Mouse (Mus musculus) cerebellum, adult 11-12 months (tissue): Measurements from ENCODE around the gene Grm8.
"Not testable (repeated sequence)": the region's sequence is repeated elsewhere in the genome, so short reads cannot be mapped to it uniquely, and the experiment has no call there.

ENCODE experiments used
- DNase-seq: peaks from one replicate; pipeline ENCODE4 v3.0.0; 2022

Gene Grm8

GRCm38 (mm10) chr6:27819735-27820134, 315.2 kb downstream of the Grm8 start:
- not testable (repeated sequence) for DNase-seq

- peak; percentile 11 for DNase-seq
Observed at GRCm38 (mm10) chr6:27812789-27813188, 322.2 kb downstream of the Grm8 start.

DNA sequence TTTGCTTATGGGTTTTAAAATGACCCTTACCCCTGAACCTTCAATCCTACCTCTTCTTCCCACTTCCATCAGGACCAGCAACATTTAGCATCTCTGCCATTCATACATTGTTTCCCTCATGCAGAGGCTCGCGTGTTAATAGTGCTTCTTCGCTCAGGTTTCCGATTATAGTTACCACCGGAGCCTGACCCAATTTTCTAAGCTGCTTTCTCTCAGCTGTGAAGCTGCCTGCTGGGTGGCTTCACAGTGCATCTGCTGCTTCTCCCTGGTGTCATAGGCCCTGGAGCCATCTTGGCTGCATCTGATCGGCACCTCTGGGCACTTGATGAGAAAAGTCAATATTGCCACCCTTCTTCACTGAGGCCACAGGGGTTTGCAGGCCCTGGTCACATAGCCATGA, 325.0 kb downstream of the Grm8 start:
- peak; percentile 16 for DNase-seq

DNA sequence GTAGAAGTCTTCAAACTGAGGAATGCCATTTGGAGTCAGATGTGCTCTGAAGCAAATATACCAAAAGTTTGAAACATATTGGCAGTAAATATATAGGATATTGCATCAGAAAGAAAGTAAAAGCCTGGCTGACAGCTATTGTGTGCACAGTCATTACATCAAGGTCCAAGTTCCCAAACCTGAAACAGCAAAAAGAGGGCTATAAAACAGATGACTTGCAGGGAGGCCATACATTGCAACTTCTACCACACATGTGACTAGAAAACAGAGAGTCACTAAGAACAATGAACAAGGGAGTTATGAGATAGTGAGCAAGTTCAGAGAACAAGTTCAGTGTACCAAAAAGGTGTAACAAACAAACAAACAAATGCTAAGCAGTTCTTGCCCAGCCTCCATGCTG, 328.2 kb downstream of the Grm8 start:
- no peak for DNase-seq

GRCm38 (mm10) chr6:27800881-27801572, 334.0 kb downstream of the Grm8 start:
- DNase-seq: no peak

GRCm38 (mm10) chr6:27798735-27799134, 336.2 kb downstream of the Grm8 start:
- DNase-seq: no peak

GRCm38 (mm10) chr6:27789566-27789965, 345.4 kb downstream of the Grm8 start:
- no peak for DNase-seq

- DNase-seq: no peak
Observed at GRCm38 (mm10) chr6:27789151-27789550, 345.8 kb downstream of the Grm8 start.

DNA sequence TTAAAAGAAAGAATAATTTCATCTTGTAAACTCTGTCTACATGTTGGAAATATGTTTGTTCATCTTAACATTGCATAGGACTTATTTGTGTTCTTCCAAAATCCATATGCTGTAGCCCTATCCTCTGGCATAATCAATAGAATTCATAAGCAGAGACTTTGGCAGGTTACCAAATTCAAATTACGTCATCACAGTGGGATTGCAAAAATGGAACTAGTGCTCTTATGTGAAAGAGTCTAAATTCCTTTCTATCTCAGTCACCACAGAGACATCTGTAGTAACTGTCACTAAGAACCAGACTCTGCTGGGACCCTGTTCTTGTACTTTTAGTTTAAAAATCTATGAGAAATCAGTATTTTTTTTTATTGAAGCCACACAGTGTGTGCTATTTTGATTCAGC, 352.7 kb downstream of the Grm8 start:
- DNase-seq: no peak

DNA sequence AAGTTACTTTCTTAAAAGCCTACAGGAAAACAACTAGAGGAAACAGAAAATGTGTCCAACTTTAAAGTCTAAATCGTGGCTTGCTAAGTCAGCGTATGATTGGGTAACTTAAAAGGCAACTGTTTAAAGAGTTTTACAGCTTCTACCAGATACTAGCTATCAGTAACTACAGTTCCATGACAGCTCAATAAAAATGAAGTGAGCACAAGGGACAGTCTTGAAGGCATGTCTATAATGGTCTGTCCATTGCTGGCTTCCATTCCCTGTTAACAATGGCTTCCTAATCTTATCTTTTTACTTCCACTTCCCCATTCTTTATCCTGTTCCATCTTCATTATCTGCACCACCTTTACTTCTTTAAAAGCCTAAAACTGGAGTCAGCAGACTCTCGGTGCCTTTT, 353.6 kb downstream of the Grm8 start:
- DNase-seq: no peak

DNA sequence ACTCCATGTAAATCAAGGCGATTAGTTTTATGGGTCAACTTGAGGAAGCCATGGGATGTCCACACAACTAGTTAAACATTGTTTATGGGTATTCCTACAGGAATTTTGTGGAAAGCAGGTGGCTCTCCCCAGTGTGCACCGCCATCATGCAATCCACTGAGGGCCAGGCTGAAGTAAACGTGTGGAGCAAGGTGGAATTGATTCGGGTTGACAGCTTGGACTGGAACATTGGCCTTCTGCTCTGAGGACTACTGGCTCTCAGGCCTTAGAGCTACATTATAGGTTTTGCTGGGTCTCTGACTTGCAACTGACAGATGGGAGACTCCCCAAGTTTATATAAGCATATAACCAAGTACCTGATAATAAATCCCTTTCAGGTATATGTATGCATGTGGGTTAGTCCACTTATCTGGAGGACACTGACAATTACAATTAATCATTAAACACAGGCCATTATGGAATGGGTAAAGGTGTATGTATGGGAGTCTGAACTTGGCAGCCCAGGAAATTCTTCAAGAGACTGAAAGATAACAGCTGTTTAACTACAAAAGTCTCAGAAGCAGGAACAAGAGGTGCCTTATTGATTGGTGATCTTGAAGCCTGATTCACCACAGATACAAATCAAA, 359.2 kb downstream of the Grm8 start:
- no peak for DNase-seq

DNA sequence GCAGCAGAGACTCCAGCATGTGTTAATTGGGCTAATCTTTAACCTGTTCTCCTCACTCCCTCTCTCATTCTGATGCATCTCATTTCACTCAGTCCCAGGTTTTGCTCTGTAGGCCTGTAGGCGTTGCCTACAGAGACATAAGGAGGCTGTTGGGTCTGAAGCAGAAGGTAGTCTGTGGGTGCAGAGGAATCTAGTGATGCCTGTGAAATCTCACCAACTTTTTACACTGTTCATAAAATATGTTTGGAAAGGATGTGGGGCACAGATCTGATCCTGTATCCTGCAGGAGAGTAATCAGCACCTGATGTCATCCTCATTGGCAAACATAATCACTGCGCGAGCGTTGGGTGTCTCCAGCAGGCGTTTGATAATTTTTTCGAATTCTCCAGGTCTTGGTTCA, 372.9 kb downstream of the Grm8 start:
- no peak for DNase-seq

DNA sequence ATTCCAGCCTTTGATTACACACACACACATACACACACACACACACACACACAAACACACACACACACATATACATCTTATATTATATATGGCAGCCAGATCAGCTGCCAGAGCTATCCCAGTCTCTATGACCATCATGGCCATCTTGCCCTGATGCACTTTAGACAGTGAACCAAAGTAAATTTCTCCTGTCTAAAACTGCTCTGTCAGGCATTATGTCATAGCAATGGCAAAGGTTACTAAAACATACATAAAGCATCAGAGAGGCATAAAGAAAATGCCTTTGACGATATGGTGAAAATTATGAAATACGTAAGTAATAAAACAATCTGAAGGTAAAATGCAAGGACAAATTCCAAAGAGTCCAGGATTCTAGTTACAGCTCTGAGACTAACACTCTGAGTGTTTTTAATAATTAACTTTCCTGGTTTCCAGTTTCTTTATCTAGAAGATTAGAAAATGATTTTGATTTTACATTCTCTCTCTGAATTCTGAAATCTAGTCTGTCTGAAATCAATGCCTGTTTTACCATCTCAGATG, 381.6 kb downstream of the Grm8 start:
- no peak for DNase-seq

DNA sequence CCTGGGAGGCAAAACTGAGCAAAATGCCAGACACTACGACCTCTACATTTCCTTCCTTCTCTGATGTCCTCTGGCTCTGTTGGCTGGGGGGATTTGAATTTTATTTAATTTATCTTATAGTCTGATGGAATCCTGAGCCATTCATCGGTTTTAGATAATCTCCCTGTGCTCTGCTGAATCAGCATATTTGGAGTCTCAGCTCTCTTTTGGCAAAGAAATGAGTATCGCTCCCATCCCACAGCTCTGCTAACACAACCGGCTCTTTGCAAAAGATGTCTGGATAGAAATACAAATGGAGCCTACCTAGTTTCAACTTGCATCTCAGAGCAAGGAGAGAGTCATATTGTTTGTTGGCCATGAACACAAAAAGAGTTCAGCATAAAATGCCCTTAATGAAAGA, 388.5 kb downstream of the Grm8 start:
- DNase-seq: no peak

DNA sequence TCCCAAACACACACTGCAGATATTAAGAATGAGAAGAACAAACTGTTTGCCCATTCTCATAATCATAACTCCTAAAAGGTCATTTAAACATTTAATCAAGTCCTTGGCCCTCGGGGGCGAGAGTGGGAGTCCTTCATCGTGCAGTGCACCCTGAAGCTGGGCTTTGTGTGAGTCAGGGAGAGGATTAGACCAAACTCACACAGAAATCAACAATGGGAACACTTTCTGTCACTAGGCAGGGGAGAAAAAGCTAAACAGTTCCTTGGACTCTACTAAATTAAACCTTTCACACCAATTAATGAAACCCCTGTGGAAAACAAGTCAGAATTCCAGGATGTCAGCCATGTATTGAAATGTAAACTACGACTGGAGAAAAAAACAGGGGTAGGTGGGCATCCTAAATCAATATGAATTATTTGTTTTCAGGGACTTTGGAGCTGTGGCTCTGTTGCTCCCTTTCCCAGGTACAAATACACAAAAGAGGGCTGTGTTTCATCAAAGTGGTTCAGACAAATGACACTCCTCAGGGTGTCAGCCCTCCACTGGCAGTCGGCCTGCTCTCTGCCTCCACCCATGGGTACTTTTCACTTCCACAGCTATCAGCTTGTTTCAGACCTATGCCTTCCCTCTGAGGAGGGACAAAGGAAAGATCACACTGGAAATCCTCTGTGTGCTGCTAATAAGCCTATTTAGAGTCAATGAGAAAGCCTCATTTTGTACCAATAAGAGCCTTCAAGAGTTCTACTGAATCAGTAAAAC, 389.1 kb downstream of the Grm8 start:
- no peak for DNase-seq

DNA sequence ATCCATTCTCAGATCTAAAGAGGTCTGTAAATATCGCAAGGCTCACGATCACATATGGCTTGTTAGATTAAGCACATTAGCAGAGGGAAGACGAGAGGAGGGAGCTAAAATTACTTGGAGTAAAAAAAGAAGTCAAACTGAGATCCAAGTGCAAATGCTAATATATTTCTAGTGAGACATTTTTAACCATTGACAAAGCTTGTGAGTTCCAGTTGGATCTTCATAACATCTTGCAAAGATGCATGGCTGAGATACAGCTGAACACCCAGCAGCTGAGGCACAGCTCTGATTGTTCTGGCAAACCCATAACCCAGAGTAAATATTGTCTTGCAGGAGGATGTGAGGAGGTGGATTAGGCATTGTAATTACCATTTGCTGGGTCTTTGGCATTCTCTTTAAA, 445.6 kb downstream of the Grm8 start:
- DNase-seq: no peak

DNA sequence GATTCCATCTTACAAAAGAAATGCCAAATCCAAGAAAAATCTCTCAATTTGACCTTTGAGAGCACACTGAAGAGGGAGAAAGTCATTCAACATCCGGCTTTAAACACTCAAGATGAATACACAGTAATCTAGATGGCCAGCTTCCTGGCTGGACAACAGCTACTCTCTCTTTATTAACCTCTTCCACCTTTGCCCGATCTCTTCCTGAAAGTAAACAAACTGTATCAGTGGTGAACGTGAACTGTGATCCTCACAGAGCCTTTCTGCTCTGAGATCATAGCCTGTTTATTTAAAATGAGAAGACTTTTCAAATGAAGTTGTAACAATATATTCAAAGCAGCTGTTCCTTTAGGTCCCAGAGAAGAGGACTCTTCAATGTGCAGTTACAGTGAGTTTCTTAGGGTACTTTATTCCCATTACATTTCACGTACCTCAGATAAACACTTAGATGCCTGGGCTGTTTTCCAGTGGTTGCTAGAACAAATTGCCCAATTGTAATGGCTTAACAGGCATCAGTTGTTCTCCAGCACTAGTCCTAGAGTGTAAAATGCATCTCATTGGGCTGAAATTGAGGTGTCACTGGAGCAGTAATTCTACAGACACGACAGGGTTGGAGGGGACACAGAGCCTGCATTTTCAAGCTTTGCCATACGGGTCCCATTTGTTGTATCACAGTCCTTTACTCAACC, 473.1 kb downstream of the Grm8 start:
- DNase-seq: no peak

DNA sequence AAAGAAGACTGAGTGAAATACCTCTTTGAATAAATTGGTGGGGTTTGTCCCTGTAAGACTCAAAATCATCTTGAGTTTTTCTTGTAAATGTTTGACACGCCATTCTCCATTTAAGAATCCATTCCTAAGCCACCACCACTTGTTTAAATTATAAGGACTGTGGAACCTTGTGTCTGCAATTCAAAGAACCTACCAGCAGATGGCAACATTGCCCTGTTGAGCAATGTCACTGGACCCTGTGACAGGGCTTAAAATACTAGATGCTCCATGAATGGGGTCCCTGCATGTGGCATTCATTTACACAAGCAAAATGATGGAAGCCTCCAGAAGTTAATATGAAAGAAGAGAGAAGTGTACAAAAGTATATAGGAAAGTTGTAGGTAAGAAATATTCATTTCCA, 477.5 kb downstream of the Grm8 start:
- peak; percentile 4 for DNase-seq

GRCm38 (mm10) chr6:27646503-27646902, 488.5 kb downstream of the Grm8 start:
- DNase-seq: no peak

DNA sequence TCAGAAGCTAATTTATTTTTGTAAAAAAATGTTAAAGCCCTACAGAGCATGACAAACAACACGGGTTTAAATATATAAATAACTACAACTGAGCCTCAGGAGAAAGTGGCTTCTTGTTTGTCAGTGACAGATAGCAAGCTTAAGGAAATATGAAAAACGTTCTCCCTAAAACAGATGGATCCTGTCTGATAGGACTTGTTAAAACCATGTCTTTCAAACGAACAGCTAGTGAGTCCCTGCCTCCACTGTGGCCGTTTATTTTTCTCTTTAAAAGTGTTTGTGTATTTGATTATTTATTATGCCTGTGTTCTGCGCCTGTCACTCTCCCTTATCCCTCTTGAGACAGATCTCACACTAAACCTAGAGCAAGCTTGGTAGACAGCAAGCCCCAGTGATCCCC, 489.9 kb downstream of the Grm8 start:
- no peak for DNase-seq

GRCm38 (mm10) chr6:27635898-27636297, 499.1 kb downstream of the Grm8 start:
- DNase-seq: no peak

GRCm38 (mm10) chr6:27617472-27617871, 517.5 kb downstream of the Grm8 start:
- DNase-seq: no peak

GRCm38 (mm10) chr6:27580485-27580884, 554.5 kb downstream of the Grm8 start:
- no peak for DNase-seq
